Mouse (Mus musculus) spleen, adult 2 months (tissue): ENCODE data around the gene Cldn7. TPM values are rescaled to one million over a fixed set of nuclear protein-coding genes. Genes with fewer than 3 reads are reported as not detected.
A peak's percentile ranks its signal among the peaks of the same experiment; 100 is the strongest.
"Not testable (repeated sequence)": the region's sequence is repeated elsewhere in the genome, so short reads cannot be mapped to it uniquely, and the experiment has no call there.

ENCODE experiments used
- DNase-seq, 2 experiments: peaks; one replicate each; pipeline versions ENCODE4 v3.0.0 to v3.0.0-alpha.2; 2012 to 2021; ENCODE audit warnings: low spot score in 2 of 2, low read depth in 1 of 2
- H3K27ac ChIP-seq: fragments of 200-500 bp; 2 replicates; pipeline ENCODE4 v1.5.1; 2012; ENCODE audit warnings: low read length, inconsistent platforms; ENCODE audit not compliant: insufficient read depth
- H3K27me3 ChIP-seq: fragments of 200-500 bp; 2 replicates; pipeline ENCODE4 v1.6.1; 2012; ENCODE audit warnings: mild to moderate bottlenecking, moderate library complexity, low read length, inconsistent platforms; ENCODE audit not compliant: control insufficient read depth, insufficient read depth
- H3K36me3 ChIP-seq: fragments of 200-500 bp; 2 replicates; pipeline ENCODE4 v1.6.1; 2012; ENCODE audit warnings: mild to moderate bottlenecking, low read length, inconsistent platforms; ENCODE audit not compliant: control insufficient read depth, insufficient read depth
- H3K4me1 ChIP-seq: fragments of 200-500 bp; 2 replicates; pipeline ENCODE4 v1.6.1; 2011; ENCODE audit warnings: inconsistent platforms; ENCODE audit not compliant: control insufficient read depth, insufficient read depth, insufficient read length
- H3K4me3 ChIP-seq: fragments of 200-500 bp; 2 replicates; pipeline ENCODE4 v1.5.1; 2011; ENCODE audit warnings: mild to moderate bottlenecking, inconsistent platforms; ENCODE audit not compliant: insufficient read depth, insufficient read length; ENCODE audit errors: extremely low read depth
- CTCF ChIP-seq: fragments of 200-500 bp; IDR thresholded peaks from 2 replicates; pipeline ENCODE4 v1.5.1; 2011; ENCODE audit warnings: mild to moderate bottlenecking, inconsistent platforms; ENCODE audit not compliant: insufficient read depth, insufficient read length, insufficient replicate concordance; ENCODE audit errors: extremely low read depth
- POLR2A ChIP-seq: fragments of 200-500 bp; IDR thresholded peaks from 2 replicates; pipeline ENCODE4 v1.6.1; 2011; ENCODE audit warnings: low read depth, low read length, inconsistent platforms
- WGBS: fragments of 180-500 bp; shearing (Covaris S2); methylation state at CpG from one replicate; pipeline ENCODE4 v1.1.7; 2018; 5-methylcytosine and 5-hydroxymethylcytosine counted together
- polyA plus RNA-seq: library from polyadenylated mRNA; depleted of rRNA; stranded (reverse); fragments of >200 nt; gene quantifications from 2 replicates; pipeline ENCODE4 v1.2.3, GENCODE M21; 2012; rRNA removed

The Cldn7 gene
- polyA plus RNA-seq, 1 experiment = 2.0 TPM

DNA sequence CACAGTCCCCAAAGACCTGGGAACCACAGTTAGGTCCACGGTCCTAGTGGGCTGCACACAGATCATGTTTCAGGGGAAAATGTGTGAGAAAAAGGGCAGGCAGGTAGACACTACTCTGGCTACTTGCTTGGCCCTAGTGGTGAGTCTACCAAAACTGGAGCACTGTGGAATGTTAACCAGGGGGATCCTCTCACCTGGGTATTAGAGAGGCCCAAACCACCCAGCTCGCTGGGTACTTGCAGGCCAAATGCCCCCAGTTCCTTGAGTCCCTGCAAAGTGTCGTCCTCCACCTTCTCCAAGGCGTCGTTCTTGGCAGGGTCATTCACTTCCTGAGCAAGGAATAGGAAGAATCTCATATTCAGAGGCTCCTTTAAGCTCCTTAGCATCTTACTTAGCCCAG is 49.5 kb downstream of the Cldn7 start:
- peaks cover 7% of the 10 kb centered on the region; the same call in 1 of the 2 replicates for H3K4me1 ChIP-seq
- H3K27me3 ChIP-seq = no peaks in the 10 kb centered on the region
- TF ChIP-seq POLR2A (no peak), CTCF (no peak)
- WGBS = 79% methylated on average over 5 of the region's 5 CpGs
- no peak for DNase-seq
- H3K4me3 ChIP-seq = no peak overlapping the region
- H3K27ac ChIP-seq = no peak overlapping the region
- H3K36me3 ChIP-seq = peaks cover 29% of the 10 kb centered on the region

DNA sequence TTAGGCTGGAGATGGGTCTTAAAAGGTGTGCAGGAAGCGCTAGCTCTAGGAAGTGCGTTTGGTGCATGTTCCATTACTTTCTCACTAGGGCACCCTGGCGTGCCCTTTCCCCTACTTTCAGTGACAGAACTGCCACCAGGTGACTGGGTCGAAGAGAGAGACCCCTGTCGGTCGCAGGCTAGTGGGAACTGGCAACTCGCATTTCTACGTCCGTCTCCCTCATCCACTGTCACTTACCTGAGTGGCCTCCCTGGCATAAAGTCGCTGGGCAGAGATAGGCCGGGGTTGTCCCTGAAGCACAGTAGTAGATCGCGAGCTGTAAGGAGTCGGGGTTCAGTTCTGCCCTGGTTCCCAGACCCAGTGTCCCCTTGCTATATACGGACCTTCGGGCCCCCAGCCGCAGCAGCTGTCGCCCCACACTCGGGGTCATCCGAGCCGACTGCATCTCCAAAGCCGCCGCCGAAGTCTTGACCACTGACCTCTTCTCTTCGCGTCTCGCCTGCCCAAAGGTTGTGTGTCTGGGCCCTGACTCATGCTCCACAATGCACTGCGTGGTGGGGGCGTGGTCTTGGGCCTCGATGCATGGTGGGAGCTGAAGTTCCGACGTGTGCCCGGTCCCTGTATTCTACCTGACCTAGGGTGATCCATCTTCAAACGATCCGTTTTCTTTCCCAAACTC is 50.4 kb downstream of the Cldn7 start, which contains the start of gene Acadvl:
Gene Acadvl, minus strand, starts transcription at position 532 of the 679 bp plus-strand sequence.
- H3K36me3 ChIP-seq = peaks cover 20% of the 10 kb centered on the region
- H3K27ac ChIP-seq = peak within 1 kb of the TSS; percentile 26
- H3K27me3 ChIP-seq = no peaks in the 10 kb centered on the region
- peak in 1 of 2 experiments; percentile 84 for DNase-seq
- no peak for TF ChIP-seq POLR2A
- peak; percentile 30; the same call in 1 of the 2 replicates for TF ChIP-seq CTCF
- peaks cover 7% of the 10 kb centered on the region; the same call in 1 of the 2 replicates for H3K4me1 ChIP-seq
- WGBS = 1% methylated on average over 35 of the region's 35 CpGs
- peak within 1 kb of the TSS; percentile 77 for H3K4me3 ChIP-seq

GRCm38 (mm10) chr11:70015677-70016076 is 51.1 kb downstream of the Cldn7 start:
- peaks cover 7% of the 10 kb centered on the region; the same call in 1 of the 2 replicates for H3K4me1 ChIP-seq
- no peak overlapping the region for H3K27ac ChIP-seq
- H3K27me3 ChIP-seq = no peaks in the 10 kb centered on the region
- WGBS = 74% methylated on average over 6 of the region's 6 CpGs
- DNase-seq = no peak
- TF ChIP-seq CTCF = no peak
- TF ChIP-seq POLR2A = no peak
- no peak overlapping the region for H3K4me3 ChIP-seq
- H3K36me3 ChIP-seq = peaks cover 15% of the 10 kb centered on the region

DNA sequence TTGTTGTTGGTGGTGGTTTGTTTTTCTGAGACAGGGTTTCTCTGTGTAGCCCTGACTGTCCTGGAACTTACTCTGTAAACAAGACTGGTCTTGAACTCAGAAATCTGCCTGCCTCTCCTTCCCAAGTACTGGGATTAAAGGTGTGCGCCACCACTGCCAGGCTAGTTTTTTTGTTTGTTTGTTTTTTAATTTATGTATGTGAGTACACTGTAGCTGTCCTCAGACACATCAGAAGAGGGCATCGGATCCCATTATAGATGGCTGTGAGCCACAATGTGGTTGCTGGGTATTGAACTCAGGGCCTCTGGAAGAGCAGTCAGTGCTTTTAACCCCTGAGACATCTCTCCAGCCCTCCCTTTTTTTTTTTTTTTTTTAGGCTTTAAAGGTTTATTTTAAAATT is 51.6 kb downstream of the Cldn7 start:
- 91% methylated on average over 2 of the region's 2 CpGs for WGBS
- not testable (repeated sequence) for H3K4me3 ChIP-seq, H3K4me1 ChIP-seq, H3K27ac ChIP-seq, H3K27me3 ChIP-seq, DNase-seq
- peaks cover 12% of the 10 kb centered on the region for H3K36me3 ChIP-seq

- H3K36me3 ChIP-seq = peaks cover 8% of the 10 kb centered on the region
- H3K4me3 ChIP-seq = no peak within 1 kb of the TSS
- TF ChIP-seq POLR2A (no peak), CTCF (no peak)
- no peak for DNase-seq
- peaks cover 11% of the 10 kb centered on the region; the same call in 1 of the 2 replicates for H3K4me1 ChIP-seq
- H3K27me3 ChIP-seq = no peaks in the 10 kb centered on the region
- 93% methylated on average over 3 of the region's 3 CpGs for WGBS
- H3K27ac ChIP-seq = peak within 1 kb of the TSS; percentile 56
Observed at GRCm38 (mm10) chr11:70016669-70017068, 52.1 kb downstream of the Cldn7 start, which contains the start of gene Dlg4. Gene Dlg4 (plus strand): TSS chr11:70016942.

GRCm38 (mm10) chr11:70017199-70017767 is 52.7 kb downstream of the Cldn7 start:
- TF ChIP-seq POLR2A (no peak), CTCF (no peak)
- peaks cover 2% of the 10 kb centered on the region for H3K36me3 ChIP-seq
- H3K4me3 ChIP-seq = no peak overlapping the region
- WGBS = 71% methylated on average over 7 of the region's 7 CpGs
- H3K27ac ChIP-seq = no peak overlapping the region
- peaks cover 11% of the 10 kb centered on the region; the same call in 1 of the 2 replicates for H3K4me1 ChIP-seq
- H3K27me3 ChIP-seq = no peaks in the 10 kb centered on the region
- DNase-seq = no peak

Other genes with a start within 250 kb of the Cldn7 start
- 43.8 and 45.4 TPM in 2 replicates for gene Polr2a, start 206.1 kb upstream of the Cldn7 start, polyA plus RNA-seq
- not detected in 2 replicates for gene Slc35g3, start 202.8 kb upstream of the Cldn7 start, polyA plus RNA-seq
- 28.4 and 37.0 TPM in 2 replicates for gene Zbtb4, start 198.9 kb upstream of the Cldn7 start, polyA plus RNA-seq
- gene Chrnb1, start 168.8 kb upstream of the Cldn7 start, polyA plus RNA-seq = 7.1 and 8.4 TPM in 2 replicates
- gene Fgf11, start 162.9 kb upstream of the Cldn7 start, polyA plus RNA-seq = 1.1 and 1.2 TPM in 2 replicates
- gene Tmem102, start 159.2 kb upstream of the Cldn7 start, polyA plus RNA-seq = 0.23 and 0.31 TPM in 2 replicates
- gene Gm39566, start 149.5 kb upstream of the Cldn7 start, polyA plus RNA-seq = not detected in 2 replicates
- gene Spem2, start 146.3 kb upstream of the Cldn7 start, polyA plus RNA-seq = not detected in 2 replicates
- gene Spem1, start 142.6 kb upstream of the Cldn7 start, polyA plus RNA-seq = not detected in 2 replicates
- 9.1 and 10.2 TPM in 2 replicates for gene Nlgn2, start 127.0 kb upstream of the Cldn7 start, polyA plus RNA-seq
- 93.7 and 99.0 TPM in 2 replicates for gene Tmem256, start 126.3 kb upstream of the Cldn7 start, polyA plus RNA-seq
- 35.4 and 44.3 TPM in 2 replicates for gene Plscr3, start 118.4 kb upstream of the Cldn7 start, polyA plus RNA-seq
- 0.85 and 1.2 TPM in 2 replicates for gene Tnk1, start 106.0 kb upstream of the Cldn7 start, polyA plus RNA-seq
- gene Tmem95, start 86.8 kb upstream of the Cldn7 start, polyA plus RNA-seq = not detected in 2 replicates
- gene Kctd11, start 83.4 kb upstream of the Cldn7 start, polyA plus RNA-seq = 3.6 TPM in 2 replicates
- gene Acap1, start 69.2 kb upstream of the Cldn7 start, polyA plus RNA-seq = 142 and 162 TPM in 2 replicates
- gene 2810408A11Rik, start 63.8 kb upstream of the Cldn7 start, polyA plus RNA-seq = 0.48 and 0.51 TPM in 2 replicates
- gene Neurl4, start 63.7 kb upstream of the Cldn7 start, polyA plus RNA-seq = 43.3 and 45.2 TPM in 2 replicates
- gene Gps2, start 50.9 kb upstream of the Cldn7 start, polyA plus RNA-seq = 119 and 145 TPM in 2 replicates
- gene Eif5a, start 42.8 kb upstream of the Cldn7 start, polyA plus RNA-seq = 219 and 257 TPM in 2 replicates
- gene Ybx2, start 29.0 kb upstream of the Cldn7 start, polyA plus RNA-seq = 0.36 TPM in 2 replicates
- gene Slc2a4, start 16.6 kb upstream of the Cldn7 start, polyA plus RNA-seq = 6.1 and 6.2 TPM in 2 replicates
- 75.8 and 87.9 TPM in 2 replicates for gene Ctdnep1, start 16.4 kb downstream of the Cldn7 start, polyA plus RNA-seq
- 32.5 and 33.3 TPM in 2 replicates for gene Elp5, start 17.7 kb downstream of the Cldn7 start, polyA plus RNA-seq
- 235 and 251 TPM in 2 replicates for gene Gabarap, start 26.4 kb downstream of the Cldn7 start, polyA plus RNA-seq
- 13.8 and 21.4 TPM in 2 replicates for gene Phf23, start 31.0 kb downstream of the Cldn7 start, polyA plus RNA-seq
- gene Dvl2, start 35.8 kb downstream of the Cldn7 start, polyA plus RNA-seq = 21.4 and 22.3 TPM in 2 replicates
- gene Acadvl, start 50.6 kb downstream of the Cldn7 start, polyA plus RNA-seq = 29.5 and 37.0 TPM in 2 replicates
- gene Dlg4, start 52.2 kb downstream of the Cldn7 start, polyA plus RNA-seq = 10.3 and 13.3 TPM in 2 replicates
- 0.09 TPM in 1 of 2 replicates, not detected in the other for gene Asgr1, start 89.3 kb downstream of the Cldn7 start, polyA plus RNA-seq
- gene Asgr2, start 127.9 kb downstream of the Cldn7 start, polyA plus RNA-seq = 0.45 and 0.51 TPM in 2 replicates
- gene Mgl2, start 165.6 kb downstream of the Cldn7 start, polyA plus RNA-seq = 0.35 and 0.50 TPM in 2 replicates
- 2.8 and 4.1 TPM in 2 replicates for gene Clec10a, start 191.4 kb downstream of the Cldn7 start, polyA plus RNA-seq
- 0.32 and 0.40 TPM in 2 replicates for gene Slc16a11, start 248.0 kb downstream of the Cldn7 start, polyA plus RNA-seq